Mouse (Mus musculus) kidney, postnatal 0 days (tissue): ENCODE results near the gene Prdm2. TPM values are rescaled to one million over a fixed set of nuclear protein-coding genes. Genes with fewer than 3 reads are reported as not detected.

Experiments
- ATAC-seq: fragments of 200-750 bp; cut with Nextera tagmentation; replicated peaks from 2 replicates; pipeline ENCODE4 v1.8.0; 2017; ENCODE audit warnings: low read depth, moderate number of reproducible peaks, moderate TSS enrichment, moderate library complexity; ENCODE audit not compliant: low FRiP score
- DNase-seq: peaks from one replicate; pipeline ENCODE4 v3.0.0-alpha.2; 2016; ENCODE audit warnings: low spot score
- H3K27ac ChIP-seq: fragments of 300-500 bp; sonication (generic); 2 replicates; pipeline ENCODE4 v1.5.1; 2014; ENCODE audit warnings: mild to moderate bottlenecking
- H3K27me3 ChIP-seq: fragments of 300-500 bp; sonication (generic); 2 replicates; pipeline ENCODE4 v1.6.1; 2014; ENCODE audit warnings: low read length, mixed read lengths; ENCODE audit not compliant: insufficient read depth
- H3K36me3 ChIP-seq: fragments of 300-500 bp; sonication (generic); 2 replicates; pipeline ENCODE4 v1.6.1; 2014; ENCODE audit warnings: low read length, mixed read lengths; ENCODE audit not compliant: insufficient read depth
- H3K4me1 ChIP-seq: fragments of 300-500 bp; sonication (generic); replicated peaks from 2 replicates; pipeline ENCODE4 v1.6.1; 2014; ENCODE audit warnings: antibody characterized with exemption, low read length, mixed read lengths; ENCODE audit not compliant: insufficient read depth
- H3K4me2 ChIP-seq: fragments of 300-500 bp; sonication (generic); 2 replicates; pipeline ENCODE4 v1.6.1; 2014; ENCODE audit warnings: mild to moderate bottlenecking, low read length, moderate library complexity, mixed read lengths
- H3K4me3 ChIP-seq: fragments of 300-500 bp; sonication (generic); replicated peaks from 2 replicates; pipeline ENCODE4 v1.5.1; 2014; ENCODE audit warnings: low read depth, low read length
- H3K9ac ChIP-seq: fragments of 300-500 bp; sonication (generic); 2 replicates; pipeline ENCODE4 v1.6.1; 2014; ENCODE audit warnings: low read depth, low read length
- H3K9me3 ChIP-seq: fragments of 300-500 bp; sonication (generic); replicated peaks from 2 replicates; pipeline ENCODE4 v1.6.1; 2016; ENCODE audit warnings: low read length, inconsistent platforms, mixed read lengths
- CTCF ChIP-seq: IDR thresholded peaks from 2 replicates; pipeline ENCODE4 v1.5.1; 2016; ENCODE audit warnings: antibody characterized with exemption, low read depth, mild to moderate bottlenecking, moderate library complexity
- WGBS: fragments of 180-500 bp; shearing (Covaris S2); extraction: QIAGEN DNeasy Blood & Tissue Kit; methylation state at CpG from one replicate; pipeline ENCODE4 v1.1.7; 2014; 5-methylcytosine and 5-hydroxymethylcytosine counted together
- polyA plus RNA-seq: library from polyadenylated mRNA; unstranded; fragments of >200 nt; fragmentation: Nextera tagmentation; extraction: Ambion mirVana; gene quantifications from 2 replicates; pipeline ENCODE4 v1.2.1, GENCODE M21; 2015

Prdm2 gene
- polyA plus RNA-seq, 1 experiment from 2014 or later, result 8.0 TPM

DNA sequence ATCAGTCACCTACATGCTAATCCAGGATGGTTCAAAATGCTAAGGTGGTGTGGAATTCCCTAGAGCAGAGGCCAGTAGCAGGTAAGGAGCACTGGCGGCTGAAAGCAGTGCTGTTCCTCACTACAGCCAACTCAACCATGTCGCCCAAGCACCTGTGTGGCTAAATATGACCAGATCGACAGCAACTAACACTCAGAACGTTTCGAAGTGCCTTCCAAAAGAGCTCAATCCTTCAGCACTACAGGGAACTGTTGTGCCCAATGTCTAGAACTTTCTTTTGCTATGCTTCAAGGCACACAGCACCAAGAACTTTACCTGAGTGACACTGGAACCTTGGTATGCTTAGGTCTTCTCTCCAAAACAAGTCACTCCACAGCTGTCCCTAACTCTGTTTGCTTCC is 82.4 kb downstream of the Prdm2 start:
- 74% methylated on average over 5 of the region's 5 CpGs for WGBS
- H3K36me3 ChIP-seq, result peaks cover 52% of the 10 kb centered on the region

GRCm38 (mm10) chr4:143129261-143129760 is 83.5 kb downstream of the Prdm2 start:
- no peak overlapping the region for H3K4me3 ChIP-seq
- H3K36me3 ChIP-seq, result peaks cover 41% of the 10 kb centered on the region
- no peak overlapping the region for H3K4me2 ChIP-seq
- no peak for ATAC-seq
- H3K27ac ChIP-seq, result no peak overlapping the region
- H3K27me3 ChIP-seq, result no peaks in the 10 kb centered on the region
- H3K9ac ChIP-seq, result no peak overlapping the region
- DNase-seq, result no peak
- no peak for TF ChIP-seq CTCF
- no peaks in the 10 kb centered on the region for H3K4me1 ChIP-seq
- no peaks in the 10 kb centered on the region for H3K9me3 ChIP-seq
- WGBS, result 79% methylated on average over 4 of the region's 4 CpGs

More for the DNA sequence above, 82.4 kb downstream of the Prdm2 start:
- H3K4me1 ChIP-seq, result no peaks in the 10 kb centered on the region
- H3K4me2 ChIP-seq, result no peak overlapping the region
- ATAC-seq (no peak), DNase-seq (no peak)
- H3K27me3 ChIP-seq, result no peaks in the 10 kb centered on the region
- no peak overlapping the region for H3K4me3 ChIP-seq
- no peak overlapping the region for H3K9ac ChIP-seq
- H3K9me3 ChIP-seq, result no peaks in the 10 kb centered on the region
- H3K27ac ChIP-seq, result no peak overlapping the region
- no peak for TF ChIP-seq CTCF

DNA sequence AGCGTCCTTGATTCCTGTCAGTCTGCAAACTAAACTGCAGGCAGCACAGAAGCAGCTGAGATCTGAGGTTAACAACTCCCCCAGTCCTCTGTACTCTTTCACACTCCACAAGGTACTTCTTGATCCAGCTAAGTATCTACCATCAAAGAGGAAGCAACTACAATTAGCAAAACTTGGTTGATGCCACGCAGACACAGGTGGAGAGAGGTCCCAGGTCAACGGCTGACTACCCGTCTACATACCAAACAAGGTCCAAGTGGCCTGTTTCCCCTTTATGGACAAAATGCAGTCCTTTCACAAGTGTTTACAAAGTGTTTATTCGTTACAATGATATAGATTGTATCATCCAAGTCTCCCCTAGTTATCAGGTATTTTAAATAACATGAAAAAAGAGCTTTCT is 85.6 kb downstream of the Prdm2 start:
- DNase-seq, result no peak
- no peak overlapping the region for H3K4me3 ChIP-seq
- H3K27me3 ChIP-seq, result no peaks in the 10 kb centered on the region
- H3K36me3 ChIP-seq, result peaks cover 21% of the 10 kb centered on the region
- WGBS, result 66% methylated on average over 5 of the region's 5 CpGs
- TF ChIP-seq CTCF, result no peak
- H3K4me2 ChIP-seq, result no peak overlapping the region
- no peak overlapping the region for H3K27ac ChIP-seq
- ATAC-seq, result no peak
- H3K9ac ChIP-seq, result no peak overlapping the region
- H3K4me1 ChIP-seq, result no peaks in the 10 kb centered on the region
- H3K9me3 ChIP-seq, result no peaks in the 10 kb centered on the region

DNA sequence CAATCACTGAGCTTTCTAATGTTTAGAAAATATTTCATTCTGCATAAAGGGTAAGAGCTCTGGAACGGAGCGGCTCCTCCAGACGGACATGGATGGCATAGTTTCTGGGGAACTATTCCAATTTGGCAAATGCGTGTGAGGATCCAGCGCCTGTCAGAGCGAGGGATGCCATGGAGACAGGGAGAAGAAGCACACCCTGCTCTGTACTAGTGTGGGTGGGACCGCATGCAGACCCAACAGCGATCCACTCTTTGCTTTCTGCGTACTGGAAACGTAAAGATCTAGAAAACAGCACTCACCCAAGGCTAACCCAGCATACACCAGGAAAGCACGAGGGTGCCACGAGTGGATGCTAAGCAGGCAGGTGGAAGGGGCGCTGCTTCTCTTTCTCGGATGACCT is 86.3 kb downstream of the Prdm2 start:
- Histone ChIP-seq H3K27me3 (no peaks in the 10 kb centered on the region), H3K9ac (no peak overlapping the region), H3K4me1 (no peaks in the 10 kb centered on the region), H3K4me2 (no peak overlapping the region), H3K9me3 (no peaks in the 10 kb centered on the region), H3K4me3 (no peak overlapping the region), H3K36me3 (peaks cover 14% of the 10 kb centered on the region; the same call in 1 of the 2 replicates), H3K27ac (no peak overlapping the region)
- no peak for TF ChIP-seq CTCF
- ATAC-seq (no peak), DNase-seq (no peak)
- WGBS, result 92% methylated on average over 14 of the region's 14 CpGs

DNA sequence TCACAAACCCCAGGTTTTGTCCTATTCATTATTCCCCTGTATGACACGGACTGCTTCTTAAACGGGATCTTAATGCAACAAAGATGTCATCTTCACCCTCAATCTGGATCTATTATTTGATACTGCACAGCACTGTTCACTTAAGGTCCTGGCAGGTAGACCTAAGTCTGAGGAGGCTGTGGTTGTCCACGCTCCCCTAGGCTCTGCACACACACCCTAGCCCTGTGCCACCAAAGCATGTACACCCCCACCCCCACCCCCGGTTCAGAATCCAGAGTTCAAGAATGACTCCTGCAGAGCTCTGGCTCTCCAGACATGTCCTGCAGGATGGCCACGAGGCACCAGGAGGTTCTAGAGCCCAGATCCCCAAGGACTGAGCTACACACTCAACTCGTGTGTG is 87.5 kb downstream of the Prdm2 start:
- Histone ChIP-seq H3K27me3 (no peaks in the 10 kb centered on the region), H3K4me1 (no peaks in the 10 kb centered on the region), H3K36me3 (peaks cover 10% of the 10 kb centered on the region; the same call in 1 of the 2 replicates), H3K4me3 (no peak overlapping the region), H3K9me3 (no peaks in the 10 kb centered on the region), H3K4me2 (no peak overlapping the region), H3K27ac (no peak overlapping the region), H3K9ac (no peak overlapping the region)
- no peak for DNase-seq
- no peak for ATAC-seq
- 85% methylated on average over 6 of the region's 6 CpGs for WGBS
- no peak for TF ChIP-seq CTCF

GRCm38 (mm10) chr4:143123043-143123442 is 89.8 kb downstream of the Prdm2 start:
- Histone ChIP-seq H3K9me3 (no peaks in the 10 kb centered on the region), H3K27ac (no peak overlapping the region), H3K27me3 (no peaks in the 10 kb centered on the region), H3K36me3 (no peaks in the 10 kb centered on the region; the same call in 1 of the 2 replicates), H3K9ac (no peak overlapping the region), H3K4me2 (no peak overlapping the region), H3K4me1 (peaks cover 6% of the 10 kb centered on the region; the same call in 1 of the 2 replicates), H3K4me3 (no peak overlapping the region)
- 74% methylated on average over 10 of the region's 10 CpGs for WGBS
- no peak for TF ChIP-seq CTCF
- no peak for DNase-seq
- no peak for ATAC-seq

- TF ChIP-seq CTCF, result no peak
- no peak overlapping the region for H3K9ac ChIP-seq
- no peak for ATAC-seq
- H3K27ac ChIP-seq, result no peak overlapping the region
- peaks cover 8% of the 10 kb centered on the region; the same call in 1 of the 2 replicates for H3K4me1 ChIP-seq
- H3K4me2 ChIP-seq, result no peak overlapping the region
- H3K4me3 ChIP-seq, result no peak overlapping the region
- WGBS, result 87% methylated on average over 3 of the region's 3 CpGs
- no peaks in the 10 kb centered on the region for H3K27me3 ChIP-seq
- no peaks in the 10 kb centered on the region for H3K9me3 ChIP-seq
- no peaks in the 10 kb centered on the region for H3K36me3 ChIP-seq
- no peak for DNase-seq
Measured at GRCm38 (mm10) chr4:143121174-143121573, 91.6 kb downstream of the Prdm2 start.
